Mouse (Mus musculus) hindbrain, embryonic 13.5 days (tissue): ENCODE results near the gene Dlst. TPM values are rescaled to one million over a fixed set of nuclear protein-coding genes. Genes with fewer than 3 reads are reported as not detected.

ENCODE experiments used
- ATAC-seq: fragments of 200-750 bp; cut with Nextera tagmentation; 2 replicates; pipeline ENCODE4 v1.8.0; 2017; ENCODE audit warnings: moderate TSS enrichment; ENCODE audit not compliant: low FRiP score
- H3K27ac ChIP-seq: fragments of 300-500 bp; sonication (generic); 2 replicates; pipeline ENCODE4 v1.5.1; 2015; ENCODE audit warnings: inconsistent platforms, mild to moderate bottlenecking, moderate library complexity
- H3K27me3 ChIP-seq: fragments of 300-500 bp; sonication (generic); 2 replicates; pipeline ENCODE4 v1.6.1; 2015; ENCODE audit warnings: mild to moderate bottlenecking, inconsistent platforms
- H3K36me3 ChIP-seq: fragments of 300-500 bp; sonication (generic); 2 replicates; pipeline ENCODE4 v1.6.1; 2015; ENCODE audit warnings: mild to moderate bottlenecking, inconsistent platforms
- H3K4me1 ChIP-seq: fragments of 300-500 bp; sonication (generic); replicated peaks from 2 replicates; pipeline ENCODE4 v1.6.1; 2015; ENCODE audit warnings: inconsistent platforms
- H3K4me2 ChIP-seq: fragments of 300-500 bp; sonication (generic); 2 replicates; pipeline ENCODE4 v1.6.1; 2015; ENCODE audit warnings: inconsistent platforms, mild to moderate bottlenecking, moderate library complexity
- H3K4me3 ChIP-seq: fragments of 300-500 bp; sonication (generic); 2 replicates; pipeline ENCODE4 v1.5.1; 2015; ENCODE audit warnings: mild to moderate bottlenecking, inconsistent platforms
- H3K9ac ChIP-seq: fragments of 300-500 bp; sonication (generic); 2 replicates; pipeline ENCODE4 v1.6.1; 2015; ENCODE audit warnings: mild to moderate bottlenecking, inconsistent platforms
- H3K9me3 ChIP-seq: fragments of 300-500 bp; sonication (generic); 2 replicates; pipeline ENCODE4 v1.6.1; 2016; ENCODE audit warnings: inconsistent platforms
- WGBS: fragments of 180-500 bp; shearing (Covaris S2); methylation state at CpG from one replicate; pipeline ENCODE4 v1.1.7; 2015; 5-methylcytosine and 5-hydroxymethylcytosine counted together
- polyA plus RNA-seq: library from polyadenylated mRNA; unstranded; fragments of >200 nt; fragmentation: Nextera tagmentation; extraction: Ambion mirVana; gene quantifications from 2 replicates; pipeline ENCODE4 v1.2.1, GENCODE M21; 2015

The Dlst gene
- polyA plus RNA-seq, 1 experiment from 2014 or later, result 107 TPM

- Histone ChIP-seq H3K4me3 (peak within 1 kb of the TSS; percentile 30), H3K36me3 (no peaks in the 10 kb centered on the region), H3K27me3 (peaks cover 49% of the 10 kb centered on the region), H3K4me1 (peaks cover 54% of the 10 kb centered on the region), H3K9me3 (no peaks in the 10 kb centered on the region), H3K4me2 (peak within 1 kb of the TSS; percentile 57), H3K27ac (no peak within 1 kb of the TSS), H3K9ac (peak within 1 kb of the TSS; percentile 60)
- no peak for ATAC-seq
- WGBS, result 75% methylated on average over 10 of the region's 10 CpGs
These were observed 67.2 kb downstream of the Dlst start, which contains the start of gene Pgf for GRCm38 (mm10) chr12:85177740-85178239. TSS of gene Pgf (minus strand) at chr12:85177790.

GRCm38 (mm10) chr12:85178294-85178693, 67.7 kb downstream of the Dlst start:
- Histone ChIP-seq H3K4me2 (no peak overlapping the region), H3K27me3 (peaks cover 53% of the 10 kb centered on the region), H3K9me3 (no peaks in the 10 kb centered on the region), H3K4me1 (peaks cover 58% of the 10 kb centered on the region), H3K27ac (no peak overlapping the region), H3K36me3 (no peaks in the 10 kb centered on the region), H3K4me3 (no peak overlapping the region), H3K9ac (no peak overlapping the region)
- ATAC-seq, result no peak
- 62% methylated on average over 2 of the region's 2 CpGs for WGBS

DNA sequence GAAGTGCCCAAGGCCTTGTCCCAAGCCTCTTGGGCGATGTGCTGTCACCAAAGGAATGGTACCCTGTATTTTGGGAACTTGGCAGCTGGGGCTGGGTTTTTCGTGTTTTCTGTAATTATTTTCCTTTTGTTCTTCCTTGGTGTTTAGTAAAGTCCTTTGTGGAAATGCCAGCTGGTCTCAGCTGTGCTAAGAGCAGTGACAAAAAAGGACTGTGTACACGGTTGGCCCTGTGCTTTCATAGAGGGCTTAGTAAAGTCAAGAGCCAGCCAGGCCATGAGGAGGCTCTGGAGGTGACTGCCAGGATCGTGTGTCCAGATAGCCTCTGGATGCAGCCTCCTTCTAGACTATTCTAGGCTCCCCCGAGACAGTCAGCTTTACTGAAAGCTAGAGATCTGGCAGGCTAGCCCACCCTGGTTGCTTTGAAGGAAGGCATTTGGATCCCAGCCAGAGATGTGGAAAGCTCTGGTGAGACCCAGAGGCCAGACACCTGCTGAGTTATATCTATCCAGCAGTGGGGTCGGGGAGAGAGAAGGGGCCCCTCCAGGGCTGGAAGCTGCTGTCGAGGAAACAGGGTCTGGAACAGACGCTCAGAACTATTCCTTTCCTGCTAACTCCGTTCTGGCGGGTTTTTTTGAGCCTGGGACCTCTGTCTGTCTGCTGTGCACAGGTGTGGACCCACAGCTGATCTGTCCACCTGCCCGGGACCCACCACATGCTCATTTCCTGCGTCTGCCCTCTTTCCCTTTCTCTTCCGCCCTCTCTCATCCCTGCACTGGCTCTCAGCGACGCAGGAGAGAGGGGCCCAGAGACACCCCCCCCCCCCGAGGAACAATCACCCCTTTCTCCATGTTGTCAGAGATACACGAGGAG, 71.1 kb downstream of the Dlst start:
- H3K36me3 ChIP-seq, result no peaks in the 10 kb centered on the region
- H3K9me3 ChIP-seq, result no peaks in the 10 kb centered on the region
- H3K27me3 ChIP-seq, result peaks cover 54% of the 10 kb centered on the region
- H3K4me3 ChIP-seq, result no peak overlapping the region
- H3K4me2 ChIP-seq, result peak overlapping the region; percentile 16
- no peak overlapping the region for H3K27ac ChIP-seq
- H3K4me1 ChIP-seq, result peaks cover 31% of the 10 kb centered on the region
- ATAC-seq, result no peak
- WGBS, result 20% methylated on average over 15 of the region's 17 CpGs
- peak overlapping the region; percentile 29 for H3K9ac ChIP-seq

DNA sequence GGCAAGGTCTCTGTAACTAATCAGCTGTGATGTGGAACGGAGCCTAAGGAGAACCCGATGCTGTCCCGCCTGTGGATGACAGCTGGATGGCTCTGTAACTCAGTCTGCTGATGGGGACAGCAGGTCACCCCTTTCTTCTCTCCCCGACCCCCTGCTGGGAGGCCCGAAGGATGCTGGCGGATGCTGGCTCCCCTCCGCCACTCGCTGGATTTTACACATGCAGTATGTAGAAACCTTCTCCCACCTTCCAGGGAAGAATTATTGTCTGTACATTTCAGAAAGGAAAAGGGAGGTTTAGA, 71.7 kb downstream of the Dlst start:
- H3K36me3 ChIP-seq, result no peaks in the 10 kb centered on the region
- peak overlapping the region; percentile 16 for H3K4me2 ChIP-seq
- peak overlapping the region; percentile 29; the same call in 1 of the 2 replicates for H3K9ac ChIP-seq
- no peak overlapping the region for H3K27ac ChIP-seq
- peaks cover 25% of the 10 kb centered on the region for H3K4me1 ChIP-seq
- H3K4me3 ChIP-seq, result no peak overlapping the region
- no peak for ATAC-seq
- H3K9me3 ChIP-seq, result no peaks in the 10 kb centered on the region
- 5% methylated on average over 8 of the region's 8 CpGs for WGBS
- H3K27me3 ChIP-seq, result peaks cover 52% of the 10 kb centered on the region

DNA sequence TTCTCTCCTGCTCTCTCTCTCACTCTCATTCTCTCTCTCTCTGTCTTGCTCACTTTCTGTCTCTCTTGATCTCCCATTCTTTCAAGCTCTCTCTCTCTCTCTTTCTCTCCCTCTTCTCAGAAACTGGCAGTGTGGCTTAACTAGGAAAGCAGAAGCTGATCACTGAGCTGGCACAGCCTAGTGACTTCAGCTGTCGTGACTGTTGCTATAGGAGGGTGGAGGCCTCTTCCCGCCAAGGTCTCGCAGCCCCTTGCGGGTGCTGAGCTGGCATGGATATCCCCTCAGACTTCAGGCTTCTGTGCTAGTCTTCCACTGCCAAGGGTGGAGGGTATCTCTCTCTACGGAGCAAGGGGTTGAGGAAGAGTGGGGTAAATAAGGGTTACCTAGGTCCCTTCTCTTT, 72.3 kb downstream of the Dlst start:
- peaks cover 21% of the 10 kb centered on the region for H3K4me1 ChIP-seq
- H3K36me3 ChIP-seq, result no peaks in the 10 kb centered on the region
- ATAC-seq, result no peak
- no peak overlapping the region for H3K4me2 ChIP-seq
- WGBS, result 65% methylated on average over 5 of the region's 5 CpGs
- H3K9me3 ChIP-seq, result no peaks in the 10 kb centered on the region
- H3K27me3 ChIP-seq, result peaks cover 46% of the 10 kb centered on the region
- no peak overlapping the region for H3K4me3 ChIP-seq
- no peak overlapping the region for H3K9ac ChIP-seq
- H3K27ac ChIP-seq, result no peak overlapping the region

- Histone ChIP-seq H3K4me1 (peaks cover 21% of the 10 kb centered on the region), H3K4me2 (no peak overlapping the region), H3K4me3 (no peak overlapping the region), H3K9me3 (no peaks in the 10 kb centered on the region), H3K9ac (no peak overlapping the region), H3K27ac (no peak overlapping the region), H3K36me3 (no peaks in the 10 kb centered on the region), H3K27me3 (peaks cover 34% of the 10 kb centered on the region)
- no peak for ATAC-seq
- 73% methylated on average over 5 of the region's 5 CpGs for WGBS
These were observed 73.5 kb downstream of the Dlst start for GRCm38 (mm10) chr12:85184118-85184517.

Other genes with a start within 250 kb of the Dlst start
- gene Ltbp2, start 234.3 kb upstream of the Dlst start, polyA plus RNA-seq, result 0.14 and 0.31 TPM in 2 replicates
- gene Fcf1, start 139.9 kb upstream of the Dlst start, polyA plus RNA-seq, result 111 and 113 TPM in 2 replicates
- gene Arel1, start 139.9 kb upstream of the Dlst start, polyA plus RNA-seq, result 30.9 and 32.6 TPM in 2 replicates
- 35.5 and 37.8 TPM in 2 replicates for gene Ylpm1, start 114.5 kb upstream of the Dlst start, polyA plus RNA-seq
- gene Prox2, start 74 bp upstream of the Dlst start, polyA plus RNA-seq, result 2.0 and 2.2 TPM in 2 replicates
- gene Rps6kl1, start 40.4 kb downstream of the Dlst start, polyA plus RNA-seq, result 23.3 and 24.1 TPM in 2 replicates
- 7.5 and 9.4 TPM in 2 replicates for gene Pgf, start 67.0 kb downstream of the Dlst start, polyA plus RNA-seq
- gene Eif2b2, start 108.6 kb downstream of the Dlst start, polyA plus RNA-seq, result 84.4 and 84.5 TPM in 2 replicates
- gene Mlh3, start 159.8 kb downstream of the Dlst start, polyA plus RNA-seq, result 9.2 and 9.8 TPM in 2 replicates
- 65.8 and 72.4 TPM in 2 replicates for gene Acyp1, start 177.6 kb downstream of the Dlst start, polyA plus RNA-seq
- gene Zc2hc1c, start 177.8 kb downstream of the Dlst start, polyA plus RNA-seq, result 1.2 and 1.5 TPM in 2 replicates
- 12.8 and 13.7 TPM in 2 replicates for gene Nek9, start 228.5 kb downstream of the Dlst start, polyA plus RNA-seq